Mouse (Mus musculus) stomach, postnatal 0 days (tissue): Measurements from ENCODE around the gene Irf4. TPM values are rescaled to one million over a fixed set of nuclear protein-coding genes. Genes with fewer than 3 reads are reported as not detected.

Experiments used
- ATAC-seq: fragments of 200-750 bp; cut with Nextera tagmentation; 2 replicates; pipeline ENCODE4 v1.8.0; 2017; ENCODE audit not compliant: low FRiP score, low TSS enrichment
- DNase-seq: peaks from one replicate; pipeline ENCODE4 v3.0.0-alpha.2; 2016; ENCODE audit warnings: low spot score
- H3K27ac ChIP-seq: fragments of 300-500 bp; sonication (generic); replicated peaks from 2 replicates; pipeline ENCODE4 v1.5.1; 2014; ENCODE audit warnings: mild to moderate bottlenecking, control low read depth
- H3K27me3 ChIP-seq: fragments of 300-500 bp; sonication (generic); 2 replicates; pipeline ENCODE4 v1.6.1; 2014; ENCODE audit warnings: low read length; ENCODE audit not compliant: control insufficient read depth, insufficient read depth
- H3K36me3 ChIP-seq: fragments of 300-500 bp; sonication (generic); 2 replicates; pipeline ENCODE4 v1.6.1; 2014; ENCODE audit warnings: low read length, mixed read lengths; ENCODE audit not compliant: control insufficient read depth, insufficient read depth
- H3K4me1 ChIP-seq: fragments of 300-500 bp; sonication (generic); replicated peaks from 2 replicates; pipeline ENCODE4 v1.6.1; 2014; ENCODE audit warnings: antibody characterized with exemption; ENCODE audit not compliant: control insufficient read depth, insufficient read depth
- H3K4me2 ChIP-seq: fragments of 300-500 bp; sonication (generic); replicated peaks from 2 replicates; pipeline ENCODE4 v1.6.1; 2014; ENCODE audit warnings: low read depth, mild to moderate bottlenecking, control low read depth, moderate library complexity
- H3K4me3 ChIP-seq: fragments of 300-500 bp; sonication (generic); 2 replicates; pipeline ENCODE4 v1.5.1; 2014; ENCODE audit warnings: low read depth, low read length, control low read depth
- H3K9ac ChIP-seq: fragments of 300-500 bp; sonication (generic); 2 replicates; pipeline ENCODE4 v1.6.1; 2014; ENCODE audit warnings: mild to moderate bottlenecking, low read length, control low read depth, mixed read lengths
- H3K9me3 ChIP-seq: fragments of 300-500 bp; sonication (generic); 2 replicates; pipeline ENCODE4 v1.6.1; 2016; ENCODE audit warnings: low read length; ENCODE audit not compliant: control insufficient read depth
- CTCF ChIP-seq: IDR thresholded peaks from 2 replicates; pipeline ENCODE4 v1.5.1; 2016; ENCODE audit warnings: antibody characterized with exemption, low read depth, mild to moderate bottlenecking, moderate library complexity
- EP300 ChIP-seq: optimal IDR thresholded peaks from 2 replicates; pipeline ENCODE3; 2016; ENCODE audit warnings: antibody characterized with exemption
- WGBS: fragments of 180-500 bp; shearing (Covaris S2); extraction: QIAGEN DNeasy Blood & Tissue Kit; methylation state at CpG from one replicate; pipeline ENCODE4 v1.1.7; 2014; 5-methylcytosine and 5-hydroxymethylcytosine counted together
- polyA plus RNA-seq: library from polyadenylated mRNA; unstranded; fragments of >200 nt; fragmentation: Nextera tagmentation; extraction: Ambion mirVana; gene quantifications from 2 replicates; pipeline ENCODE4 v1.2.1, GENCODE M21; 2015

Gene Irf4
- polyA plus RNA-seq, 1 experiment from 2014 or later = 0.05 TPM

DNA sequence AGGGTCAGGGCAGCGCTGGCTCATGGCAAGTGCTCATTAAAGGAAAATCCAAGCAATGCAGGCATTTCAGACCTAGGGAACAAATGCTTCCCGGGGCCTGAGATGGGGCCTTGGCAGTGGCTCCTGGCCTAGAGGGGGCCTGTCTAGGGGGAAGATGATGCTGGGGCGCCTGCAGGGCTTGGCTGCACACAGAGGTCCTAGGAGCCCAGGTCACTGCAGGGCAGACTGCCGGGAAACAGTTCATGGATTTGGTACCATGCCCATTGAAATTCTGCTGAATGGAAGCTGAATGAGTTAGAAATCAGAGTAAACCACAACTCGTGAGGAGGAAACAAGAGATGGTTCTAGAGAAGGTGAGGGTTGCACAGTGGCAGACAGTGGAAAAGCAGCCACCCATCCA lies 41.0 kb downstream of the Irf4 start:
- Histone ChIP-seq H3K36me3 (no peaks in the 10 kb centered on the region), H3K27ac (no peak overlapping the region), H3K4me1 (no peaks in the 10 kb centered on the region), H3K9ac (no peak overlapping the region), H3K9me3 (no peaks in the 10 kb centered on the region), H3K27me3 (no peaks in the 10 kb centered on the region), H3K4me3 (no peak overlapping the region), H3K4me2 (no peak overlapping the region)
- ATAC-seq = no peak
- WGBS = 69% methylated on average over 5 of the region's 5 CpGs
- TF ChIP-seq EP300 (no peak), CTCF (no peak)
- no peak for DNase-seq

DNA sequence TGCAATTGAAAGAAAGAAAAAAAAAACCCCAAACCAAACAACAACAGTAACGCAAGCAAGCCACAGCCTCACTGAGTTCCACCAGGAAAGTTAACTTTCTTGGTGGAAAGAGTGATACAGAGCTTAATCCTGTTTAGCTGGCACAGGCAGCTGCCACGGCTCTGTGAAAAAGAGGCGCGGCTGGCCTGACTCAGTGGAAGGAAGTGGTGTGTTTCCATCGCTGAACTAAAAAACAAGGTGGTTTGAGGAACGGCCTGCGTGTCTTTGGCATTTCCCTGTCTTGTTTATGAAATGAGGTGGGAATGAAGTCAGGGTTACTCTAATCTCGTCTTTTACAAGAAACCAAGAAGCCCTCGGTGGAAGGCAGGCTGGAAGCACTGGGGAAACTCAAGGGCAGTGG lies 43.3 kb downstream of the Irf4 start:
- WGBS = 43% methylated on average over 9 of the region's 9 CpGs
- no peak for TF ChIP-seq CTCF

GRCm38 (mm10) chr13:30792741-30793140 lies 43.7 kb downstream of the Irf4 start:
- no peaks in the 10 kb centered on the region for H3K36me3 ChIP-seq
- H3K4me3 ChIP-seq = no peak overlapping the region
- no peaks in the 10 kb centered on the region for H3K9me3 ChIP-seq
- 48% methylated on average over 3 of the region's 3 CpGs for WGBS
- no peaks in the 10 kb centered on the region for H3K27me3 ChIP-seq
- no peak for ATAC-seq
- H3K4me2 ChIP-seq = no peak overlapping the region
- H3K27ac ChIP-seq = no peak overlapping the region
- H3K4me1 ChIP-seq = no peaks in the 10 kb centered on the region
- TF ChIP-seq EP300 (no peak), CTCF (no peak)
- no peak overlapping the region for H3K9ac ChIP-seq
- no peak for DNase-seq

More for the DNA sequence above, 43.3 kb downstream of the Irf4 start:
- Histone ChIP-seq H3K27me3 (no peaks in the 10 kb centered on the region), H3K36me3 (no peaks in the 10 kb centered on the region), H3K4me2 (no peak overlapping the region), H3K4me1 (no peaks in the 10 kb centered on the region), H3K9me3 (no peaks in the 10 kb centered on the region), H3K4me3 (no peak overlapping the region), H3K27ac (no peak overlapping the region), H3K9ac (no peak overlapping the region)
- no peak for DNase-seq
- no peak for ATAC-seq

DNA sequence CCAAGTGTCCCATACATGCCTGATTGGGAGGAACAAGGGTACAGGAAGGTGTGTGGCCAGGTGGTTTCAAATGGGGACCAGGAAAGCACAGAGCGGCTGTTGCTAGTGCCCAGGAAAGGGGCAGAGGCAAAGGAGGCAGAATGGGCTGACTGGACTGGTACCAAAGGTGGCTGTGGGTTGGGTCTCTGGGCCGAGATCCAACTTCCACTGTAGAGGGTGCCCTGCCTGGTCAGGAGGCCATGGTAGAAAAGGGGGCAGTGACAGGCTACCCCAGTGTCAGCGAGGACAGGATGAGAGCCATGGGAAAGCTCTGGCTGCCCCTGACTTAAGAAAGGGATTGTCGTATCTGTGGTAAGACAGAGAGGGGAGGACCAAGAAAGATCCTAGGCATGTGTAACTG lies 44.2 kb downstream of the Irf4 start:
- no peak overlapping the region for H3K4me3 ChIP-seq

GRCm38 (mm10) chr13:30793616-30794015 lies 44.6 kb downstream of the Irf4 start:
- no peak overlapping the region for H3K4me3 ChIP-seq
- H3K4me2 ChIP-seq = no peak overlapping the region
- H3K9ac ChIP-seq = no peak overlapping the region
- H3K9me3 ChIP-seq = no peaks in the 10 kb centered on the region
- H3K27ac ChIP-seq = no peak overlapping the region
- 60% methylated on average over 5 of the region's 5 CpGs for WGBS
- no peaks in the 10 kb centered on the region for H3K36me3 ChIP-seq
- no peak for DNase-seq
- H3K4me1 ChIP-seq = no peaks in the 10 kb centered on the region
- H3K27me3 ChIP-seq = no peaks in the 10 kb centered on the region
- ATAC-seq = 0 out of 2 replicates have a peak, but pooled peaks have one; percentile 6
- TF ChIP-seq EP300 (no peak), CTCF (no peak)

More for the DNA sequence above, 44.2 kb downstream of the Irf4 start:
- H3K4me1 ChIP-seq = no peaks in the 10 kb centered on the region
- TF ChIP-seq CTCF (no peak), EP300 (no peak)
- no peaks in the 10 kb centered on the region for H3K36me3 ChIP-seq
- no peak overlapping the region for H3K27ac ChIP-seq
- H3K27me3 ChIP-seq = no peaks in the 10 kb centered on the region
- ATAC-seq (0 out of 2 replicates have a peak, but pooled peaks have one; percentile 15), DNase-seq (no peak)
- 84% methylated on average over 4 of the region's 4 CpGs for WGBS
- H3K9me3 ChIP-seq = no peaks in the 10 kb centered on the region
- no peak overlapping the region for H3K9ac ChIP-seq
- H3K4me2 ChIP-seq = no peak overlapping the region

DNA sequence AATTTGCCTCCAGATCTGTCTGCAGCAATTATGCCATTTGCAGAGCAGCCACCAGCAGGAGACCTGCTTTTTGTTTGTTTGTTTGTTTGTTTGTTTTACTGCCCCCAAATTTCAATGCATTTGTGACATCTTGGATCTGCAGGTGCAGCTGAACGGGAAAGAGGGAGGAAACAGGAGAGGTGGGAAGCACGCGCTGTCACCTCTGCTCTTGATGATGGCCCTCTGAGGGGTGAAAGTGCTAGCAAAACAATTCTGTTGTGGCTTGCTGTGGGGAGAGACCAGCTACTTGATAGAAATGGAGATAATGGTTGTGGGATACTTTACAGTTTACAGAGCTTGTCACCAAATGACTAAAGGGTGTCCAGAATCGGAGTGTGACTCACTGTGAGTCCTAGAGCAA lies 46.9 kb downstream of the Irf4 start:
- H3K4me1 ChIP-seq = no peaks in the 10 kb centered on the region
- H3K4me2 ChIP-seq = no peak overlapping the region
- no peak for ATAC-seq
- no peak overlapping the region for H3K9ac ChIP-seq
- H3K36me3 ChIP-seq = no peaks in the 10 kb centered on the region
- no peaks in the 10 kb centered on the region for H3K9me3 ChIP-seq
- no peak overlapping the region for H3K27ac ChIP-seq
- no peak for DNase-seq
- TF ChIP-seq EP300 (no peak), CTCF (no peak)
- H3K4me3 ChIP-seq = no peak overlapping the region
- no peaks in the 10 kb centered on the region for H3K27me3 ChIP-seq
- 89% methylated on average over 4 of the region's 4 CpGs for WGBS

GRCm38 (mm10) chr13:30801886-30802285 lies 52.9 kb downstream of the Irf4 start:
- no peak overlapping the region for H3K4me2 ChIP-seq
- no peak overlapping the region for H3K9ac ChIP-seq
- H3K27me3 ChIP-seq = no peaks in the 10 kb centered on the region
- ATAC-seq (no peak), DNase-seq (no peak)
- 75% methylated on average over 4 of the region's 4 CpGs for WGBS
- H3K4me3 ChIP-seq = no peak overlapping the region
- H3K36me3 ChIP-seq = no peaks in the 10 kb centered on the region
- H3K9me3 ChIP-seq = no peaks in the 10 kb centered on the region
- no peak for TF ChIP-seq EP300
- no peak for TF ChIP-seq CTCF
- no peak overlapping the region for H3K27ac ChIP-seq
- H3K4me1 ChIP-seq = no peaks in the 10 kb centered on the region
